Mouse (Mus musculus): ENCODE results near the gene Hipk1. TPM values are rescaled to one million over a fixed set of nuclear protein-coding genes. Genes with fewer than 3 reads are reported as not detected.

Hipk1 gene
- polyA plus RNA-seq, 1 experiment from 2014 or later = 9.9 TPM

- Histone ChIP-seq H3K9me3 (no peaks in the 10 kb centered on the region), H3K4me3 (no peak overlapping the region), H3K27me3 (replicated peaks; ENCODE audit: low read depth, poor library complexity, severe bottlenecking) (no peaks in the 10 kb centered on the region), H3K36me3 (replicated peaks) (peaks cover 95% of the 10 kb centered on the region), H3K4me1 (no peaks in the 10 kb centered on the region), H3K27ac (replicated peaks) (no peak overlapping the region)
- no peak for DNase-seq (ENCODE audit: low spot score)
- 91% methylated on average over 5 of the region's 5 CpGs for WGBS
These were observed 31.9 kb downstream of the Hipk1 start for GRCm38 (mm10) chr3:103759261-103759970.

- Histone ChIP-seq H3K9me3 (no peaks in the 10 kb centered on the region), H3K4me1 (no peaks in the 10 kb centered on the region), H3K27me3 (replicated peaks; ENCODE audit: low read depth, poor library complexity, severe bottlenecking) (no peaks in the 10 kb centered on the region), H3K36me3 (replicated peaks) (peaks cover 95% of the 10 kb centered on the region), H3K4me3 (no peak overlapping the region), H3K27ac (replicated peaks) (no peak overlapping the region)
- DNase-seq (ENCODE audit: low spot score) = no peak
- WGBS = 89% methylated on average over 7 of the region's 7 CpGs
These were observed 32.9 kb downstream of the Hipk1 start for GRCm38 (mm10) chr3:103758456-103758855.

- no peak overlapping the region for H3K27ac ChIP-seq (replicated peaks)
- peaks cover 95% of the 10 kb centered on the region for H3K36me3 ChIP-seq (replicated peaks)
- no peaks in the 10 kb centered on the region for H3K27me3 ChIP-seq (replicated peaks; ENCODE audit: low read depth, poor library complexity, severe bottlenecking)
- no peaks in the 10 kb centered on the region for H3K4me1 ChIP-seq
- H3K4me3 ChIP-seq = no peak overlapping the region
- 96% methylated on average over 2 of the region's 2 CpGs for WGBS
- no peaks in the 10 kb centered on the region for H3K9me3 ChIP-seq
- no peak for DNase-seq (ENCODE audit: low spot score)
These were observed 34.4 kb downstream of the Hipk1 start for GRCm38 (mm10) chr3:103756920-103757319.

- no peak for DNase-seq (ENCODE audit: low spot score)
- Histone ChIP-seq H3K27me3 (replicated peaks; ENCODE audit: low read depth, poor library complexity, severe bottlenecking) (no peaks in the 10 kb centered on the region), H3K36me3 (replicated peaks) (peaks cover 92% of the 10 kb centered on the region), H3K4me3 (no peak overlapping the region), H3K9me3 (no peaks in the 10 kb centered on the region), H3K27ac (replicated peaks) (no peak overlapping the region), H3K4me1 (no peaks in the 10 kb centered on the region)
- WGBS = 89% methylated on average over 3 of the region's 3 CpGs
These were observed 36.0 kb downstream of the Hipk1 start for GRCm38 (mm10) chr3:103755351-103755750.

- Histone ChIP-seq H3K36me3 (replicated peaks) (peaks cover 92% of the 10 kb centered on the region), H3K9me3 (no peaks in the 10 kb centered on the region), H3K27me3 (replicated peaks; ENCODE audit: low read depth, poor library complexity, severe bottlenecking) (no peaks in the 10 kb centered on the region), H3K4me1 (no peaks in the 10 kb centered on the region), H3K4me3 (no peak overlapping the region), H3K27ac (replicated peaks) (no peak overlapping the region)
- 84% methylated on average over 2 of the region's 2 CpGs for WGBS
- DNase-seq (ENCODE audit: low spot score) = no peak
These were observed 39.8 kb downstream of the Hipk1 start for GRCm38 (mm10) chr3:103751558-103751957.

GRCm38 (mm10) chr3:103746711-103747110, 44.7 kb downstream of the Hipk1 start:
- H3K4me3 ChIP-seq = no peak overlapping the region
- WGBS = 96% methylated on average over 5 of the region's 5 CpGs
- no peaks in the 10 kb centered on the region for H3K9me3 ChIP-seq
- H3K27me3 ChIP-seq (replicated peaks; ENCODE audit: low read depth, poor library complexity, severe bottlenecking) = no peaks in the 10 kb centered on the region
- no peak for DNase-seq (ENCODE audit: low spot score)
- H3K27ac ChIP-seq (replicated peaks) = no peak overlapping the region
- H3K36me3 ChIP-seq (replicated peaks) = peaks cover 93% of the 10 kb centered on the region
- no peaks in the 10 kb centered on the region for H3K4me1 ChIP-seq

GRCm38 (mm10) chr3:103745001-103745770, 46.2 kb downstream of the Hipk1 start:
- Histone ChIP-seq H3K27me3 (replicated peaks; ENCODE audit: low read depth, poor library complexity, severe bottlenecking) (no peaks in the 10 kb centered on the region), H3K36me3 (replicated peaks) (peaks cover 86% of the 10 kb centered on the region), H3K4me1 (peaks cover 7% of the 10 kb centered on the region), H3K9me3 (no peaks in the 10 kb centered on the region), H3K27ac (replicated peaks) (no peak overlapping the region), H3K4me3 (no peak overlapping the region)
- no peak for DNase-seq (ENCODE audit: low spot score)
- 93% methylated on average over 14 of the region's 14 CpGs for WGBS

GRCm38 (mm10) chr3:103743208-103743607, 48.2 kb downstream of the Hipk1 start:
- Histone ChIP-seq H3K4me3 (no peak overlapping the region), H3K4me1 (peaks cover 20% of the 10 kb centered on the region), H3K9me3 (no peaks in the 10 kb centered on the region), H3K36me3 (replicated peaks) (peaks cover 66% of the 10 kb centered on the region), H3K27ac (replicated peaks) (no peak overlapping the region), H3K27me3 (replicated peaks; ENCODE audit: low read depth, poor library complexity, severe bottlenecking) (no peaks in the 10 kb centered on the region)
- WGBS = 91% methylated on average over 6 of the region's 6 CpGs
- DNase-seq (ENCODE audit: low spot score) = no peak

GRCm38 (mm10) chr3:103740342-103740741, 51.0 kb downstream of the Hipk1 start:
- no peaks in the 10 kb centered on the region for H3K9me3 ChIP-seq
- H3K27ac ChIP-seq (replicated peaks) = peak overlapping the region; percentile 48; the same call in 1 of the 2 replicates
- H3K4me1 ChIP-seq = peaks cover 49% of the 10 kb centered on the region
- H3K36me3 ChIP-seq (replicated peaks) = peaks cover 45% of the 10 kb centered on the region
- DNase-seq (ENCODE audit: low spot score) = no peak
- no peaks in the 10 kb centered on the region for H3K27me3 ChIP-seq (replicated peaks; ENCODE audit: low read depth, poor library complexity, severe bottlenecking)
- 47% methylated on average over 5 of the region's 5 CpGs for WGBS
- H3K4me3 ChIP-seq = no peak overlapping the region

- peak within 1 kb of the TSS; percentile 88 for H3K27ac ChIP-seq (replicated peaks)
- H3K4me1 ChIP-seq = peaks cover 59% of the 10 kb centered on the region
- no peak for DNase-seq (ENCODE audit: low spot score)
- 95% methylated on average over 1 of the region's 1 CpGs for WGBS
- H3K9me3 ChIP-seq = no peaks in the 10 kb centered on the region
- H3K27me3 ChIP-seq (replicated peaks; ENCODE audit: low read depth, poor library complexity, severe bottlenecking) = no peaks in the 10 kb centered on the region
- H3K36me3 ChIP-seq (replicated peaks) = peaks cover 35% of the 10 kb centered on the region
- peak within 1 kb of the TSS; percentile 50 for H3K4me3 ChIP-seq
These were observed 52.0 kb downstream of the Hipk1 start, which contains the start of gene Gm10964 for GRCm38 (mm10) chr3:103739329-103739728. Gene Gm10964 (plus strand): TSS chr3:103739366.

- H3K9me3 ChIP-seq = no peaks in the 10 kb centered on the region
- no peaks in the 10 kb centered on the region for H3K27me3 ChIP-seq (replicated peaks; ENCODE audit: low read depth, poor library complexity, severe bottlenecking)
- DNase-seq (ENCODE audit: low spot score) = peak; percentile 97
- H3K4me3 ChIP-seq = peak within 1 kb of the TSS; percentile 50
- peaks cover 72% of the 10 kb centered on the region for H3K4me1 ChIP-seq
- under 1% methylated on average over 18 of the region's 18 CpGs for WGBS
- H3K36me3 ChIP-seq (replicated peaks) = peaks cover 21% of the 10 kb centered on the region
- peak within 1 kb of the TSS; percentile 88 for H3K27ac ChIP-seq (replicated peaks)
These were observed 53.4 kb downstream of the Hipk1 start, which contains the start of gene Olfml3 for GRCm38 (mm10) chr3:103737778-103738571. Gene Olfml3 (minus strand): TSS chr3:103738001.

- Histone ChIP-seq H3K4me3 (peak overlapping the region; percentile 50), H3K9me3 (no peaks in the 10 kb centered on the region), H3K27me3 (replicated peaks; ENCODE audit: low read depth, poor library complexity, severe bottlenecking) (no peaks in the 10 kb centered on the region), H3K36me3 (replicated peaks) (peaks cover 17% of the 10 kb centered on the region), H3K27ac (replicated peaks) (peak overlapping the region; percentile 88), H3K4me1 (peaks cover 77% of the 10 kb centered on the region)
- DNase-seq (ENCODE audit: low spot score) = peak; percentile 37
- 63% methylated on average over 16 of the region's 16 CpGs for WGBS
These were observed 54.2 kb downstream of the Hipk1 start for GRCm38 (mm10) chr3:103737061-103737754.
